Mouse (Mus musculus): ENCODE results near the gene Inpp5d. TPM values are rescaled to one million over a fixed set of nuclear protein-coding genes. Genes with fewer than 3 reads are reported as not detected.

The Inpp5d gene
- polyA plus RNA-seq (2017; shearing (Covaris generic)): 238 TPM

GRCm38 (mm10) chr1:87620211-87620668 lies at the start of gene Inpp5d:
Gene Inpp5d, plus strand, starts transcription at chr1:87620312.

GRCm38 (mm10) chr1:87573800-87574215 lies 46.3 kb upstream of the Inpp5d start, which contains the start of gene Ngef:
Gene Ngef, minus strand, starts transcription at chr1:87573870.

GRCm38 (mm10) chr1:87755641-87756470 lies 135.7 kb downstream of the Inpp5d start, which contains the start of gene Atg16l1:
Gene Atg16l1, plus strand, starts transcription at chr1:87755870.

Other genes starting within 250 kb of the Inpp5d start
- gene Kcnj13, start 225.6 kb upstream of the Inpp5d start, polyA plus RNA-seq (2017; shearing (Covaris generic)): 1.7 TPM
- not detected for gene Snorc, start 150.0 kb upstream of the Inpp5d start, polyA plus RNA-seq (2017; shearing (Covaris generic))
- not detected for gene Neu2, start 110.4 kb upstream of the Inpp5d start, polyA plus RNA-seq (2017; shearing (Covaris generic))
- gene Ngef, start 46.4 kb upstream of the Inpp5d start, polyA plus RNA-seq (2017; shearing (Covaris generic)): not detected
- 21.4 TPM for gene Atg16l1, start 135.6 kb downstream of the Inpp5d start, polyA plus RNA-seq (2017; shearing (Covaris generic))
- gene Sag, start 183.4 kb downstream of the Inpp5d start, polyA plus RNA-seq (2017; shearing (Covaris generic)): 4.8 TPM
- gene Dgkd, start 233.0 kb downstream of the Inpp5d start, polyA plus RNA-seq (2017; shearing (Covaris generic)): 58.9 TPM